Mouse (Mus musculus) MEL (cell line): ENCODE results near the gene Agtr1a. TPM values are rescaled to one million over a fixed set of nuclear protein-coding genes. Genes with fewer than 3 reads are reported as not detected.

Experiments
- DNase-seq: peaks from one replicate; pipeline ENCODE4 v3.0.0; 2011; ENCODE audit warnings: low read depth, low spot score
- H3K27ac ChIP-seq: 2 replicates; pipeline ENCODE4 v1.5.1; 2012; ENCODE audit warnings: low read depth, mild to moderate bottlenecking, control low read depth, low read length, moderate library complexity; ENCODE audit not compliant: control insufficient read depth
- H3K27me3 ChIP-seq, 2 experiments: fragments of 150-350 bp in 1 of 2; sonication (generic) in 1 of 2; 2 replicates each; pipeline ENCODE4 v1.6.1; 2012; ENCODE audit warnings: low read length in 2 of 2, mild to moderate bottlenecking in 2 of 2, improper control_type of control experiment in 1 of 2, moderate library complexity in 1 of 2; ENCODE audit not compliant: insufficient read depth in 2 of 2, control insufficient read depth in 1 of 2
- H3K36me3 ChIP-seq, 2 experiments: 2 replicates each; pipeline ENCODE4 v1.6.1; 2012 to 2014; ENCODE audit warnings: low read length in 2 of 2, improper control_type of control experiment in 1 of 2, inconsistent platforms in 1 of 2, mild to moderate bottlenecking in 1 of 2; ENCODE audit not compliant: insufficient read depth in 2 of 2, control insufficient read depth in 1 of 2
- H3K4me1 ChIP-seq, 2 experiments: fragments of 150-350 bp in 1 of 2; sonication (generic) in 1 of 2; 2 replicates each; pipeline ENCODE4 v1.6.1; 2012; ENCODE audit warnings: low read length in 2 of 2, improper control_type of control experiment in 1 of 2, mild to moderate bottlenecking in 1 of 2; ENCODE audit not compliant: insufficient read depth in 2 of 2, control insufficient read depth in 1 of 2
- H3K4me3 ChIP-seq, 2 experiments: fragments of 150-350 bp in 1 of 2; sonication (generic) in 1 of 2; 2 replicates each; pipeline ENCODE4 v1.5.1; 2012; ENCODE audit warnings: low read depth in 2 of 2, low read length in 2 of 2, mild to moderate bottlenecking in 2 of 2, moderate library complexity in 2 of 2, control low read depth in 1 of 2, improper control_type of control experiment in 1 of 2; ENCODE audit not compliant: control insufficient read depth in 1 of 2, insufficient read depth in 1 of 2
- H3K79me2 ChIP-seq: 2 replicates; pipeline ENCODE4 v1.6.1; 2012; ENCODE audit warnings: mild to moderate bottlenecking, low read length, moderate library complexity; ENCODE audit not compliant: control insufficient read depth, poor library complexity, insufficient read depth
- H3K9ac ChIP-seq: 2 replicates; pipeline ENCODE4 v1.6.1; 2012; ENCODE audit warnings: low read depth, mild to moderate bottlenecking, control low read depth, low read length, moderate library complexity; ENCODE audit not compliant: control insufficient read depth, poor library complexity, severe bottlenecking
- H3K9me3 ChIP-seq: fragments of 150-350 bp; sonication (generic); replicated peaks from 2 replicates; pipeline ENCODE4 v1.6.1; 2012; ENCODE audit warnings: mild to moderate bottlenecking, low read length, improper control_type of control experiment, moderate library complexity; ENCODE audit not compliant: insufficient read depth
- BHLHE40 ChIP-seq: IDR thresholded peaks from 2 replicates; pipeline ENCODE4 v1.6.1; 2012; ENCODE audit warnings: low read depth, mild to moderate bottlenecking, inconsistent platforms, low read length, improper control_type of control experiment, borderline replicate concordance
- CHD2 ChIP-seq: IDR thresholded peaks from 2 replicates; pipeline ENCODE4 v1.6.1; 2011; ENCODE audit warnings: low read length, improper control_type of control experiment
- CTCF ChIP-seq, 3 experiments: IDR thresholded peaks in 2 of 3; conservative IDR thresholded peaks in 1 of 3; 2 replicates each; pipeline ENCODE4 v1.5.1; 2011 to 2012; ENCODE audit warnings: low read length in 3 of 3, low read depth in 2 of 3, mild to moderate bottlenecking in 2 of 3, improper control_type of control experiment in 1 of 3, inconsistent platforms in 1 of 3, mixed read lengths in 1 of 3, moderate library complexity in 1 of 3; ENCODE audit not compliant: control insufficient read depth in 1 of 3, insufficient read depth in 1 of 3, poor library complexity in 1 of 3, severe bottlenecking in 1 of 3
- ELF1 ChIP-seq: IDR thresholded peaks from 2 replicates; pipeline ENCODE4 v1.6.1; 2014; ENCODE audit warnings: low read depth, mild to moderate bottlenecking, inconsistent platforms, low read length, improper control_type of control experiment, moderate library complexity
- GABPA ChIP-seq: IDR thresholded peaks from 2 replicates; pipeline ENCODE4 v1.6.1; 2012; ENCODE audit warnings: low read depth, mild to moderate bottlenecking, inconsistent platforms, low read length, improper control_type of control experiment, moderate library complexity
- JUND ChIP-seq: IDR thresholded peaks from 2 replicates; pipeline ENCODE4 v1.6.1; 2011; ENCODE audit warnings: low read depth, mild to moderate bottlenecking, improper control_type of control experiment, low read length
- MAZ ChIP-seq: IDR thresholded peaks from 2 replicates; pipeline ENCODE4 v1.6.1; 2012; ENCODE audit warnings: low read depth, mild to moderate bottlenecking, inconsistent platforms, low read length, improper control_type of control experiment
- MEF2A ChIP-seq: IDR thresholded peaks from 2 replicates; pipeline ENCODE4 v1.6.1; 2014; ENCODE audit warnings: low read depth, mild to moderate bottlenecking, inconsistent platforms, low read length, improper control_type of control experiment; ENCODE audit not compliant: poor library complexity, insufficient replicate concordance, severe bottlenecking; ENCODE audit errors: extremely low read depth
- MXI1 ChIP-seq: IDR thresholded peaks from 2 replicates; pipeline ENCODE4 v1.6.1; 2011; ENCODE audit warnings: mild to moderate bottlenecking, low read depth, low read length, improper control_type of control experiment
- MYB ChIP-seq: IDR thresholded peaks from 2 replicates; pipeline ENCODE4 v1.6.1; 2011; ENCODE audit warnings: mild to moderate bottlenecking, low read depth, low read length, improper control_type of control experiment
- NELFE ChIP-seq: IDR thresholded peaks from 2 replicates; pipeline ENCODE4 v1.6.1; 2011; ENCODE audit warnings: low read depth, low read length, improper control_type of control experiment
- NRF1 ChIP-seq: IDR thresholded peaks from 2 replicates; pipeline ENCODE4 v1.6.1; 2014; ENCODE audit warnings: low read depth, mild to moderate bottlenecking, inconsistent platforms, low read length, improper control_type of control experiment, moderate library complexity; ENCODE audit not compliant: poor library complexity, insufficient read depth, severe bottlenecking
- RAD21 ChIP-seq: IDR thresholded peaks from 2 replicates; pipeline ENCODE4 v1.6.1; 2011; ENCODE audit warnings: mild to moderate bottlenecking, low read depth, low read length, improper control_type of control experiment
- RCOR1 ChIP-seq: IDR thresholded peaks from 2 replicates; pipeline ENCODE4 v1.6.1; 2012; ENCODE audit warnings: low read depth, mild to moderate bottlenecking, inconsistent platforms, low read length, improper control_type of control experiment
- SIN3A ChIP-seq: IDR thresholded peaks from 2 replicates; pipeline ENCODE4 v1.6.1; 2012; ENCODE audit warnings: low read length, improper control_type of control experiment, inconsistent platforms
- UBTF ChIP-seq: IDR thresholded peaks from 2 replicates; pipeline ENCODE4 v1.6.1; 2012; ENCODE audit warnings: low read depth, mild to moderate bottlenecking, inconsistent platforms, low read length, improper control_type of control experiment, moderate library complexity, borderline replicate concordance; ENCODE audit not compliant: insufficient read depth
- USF2 ChIP-seq, 2 experiments: IDR thresholded peaks; 2 replicates each; pipeline ENCODE4 v1.6.1; 2011 to 2012; ENCODE audit warnings: improper control_type of control experiment in 2 of 2, low read length in 2 of 2, borderline replicate concordance in 1 of 2, inconsistent platforms in 1 of 2, low read depth in 1 of 2, mild to moderate bottlenecking in 1 of 2; ENCODE audit not compliant: insufficient read depth in 1 of 2
- ZC3H11A ChIP-seq: IDR thresholded peaks from 2 replicates; pipeline ENCODE4 v1.6.1; 2012; ENCODE audit warnings: low read depth, mild to moderate bottlenecking, inconsistent platforms, low read length, improper control_type of control experiment
- ZMIZ1 ChIP-seq: IDR thresholded peaks from 2 replicates; pipeline ENCODE4 v1.6.1; 2012; ENCODE audit warnings: low read depth, mild to moderate bottlenecking, inconsistent platforms, low read length, improper control_type of control experiment, moderate library complexity
- polyA plus RNA-seq, 2 experiments: library from polyadenylated mRNA; stranded (reverse) in 1 of 2; unstranded in 1 of 2; fragments of >175 nt in 1 of 2; fragments of >200 nt in 1 of 2; gene quantifications; 2 replicates each; pipeline versions ENCODE4 v1.2.1 to v1.2.4; 2012; ENCODE audit warnings: low replicate concordance in 2 of 2, low read depth in 1 of 2; ENCODE audit not compliant: insufficient read length in 2 of 2, insufficient read depth in 1 of 2, missing spikeins in 1 of 2
- total RNA-seq: library from RNA; depleted of rRNA; stranded (reverse); fragments of 300-350 nt; gene quantifications from 2 replicates; pipeline ENCODE4 v1.2.3, GENCODE M21; 2012

Gene Agtr1a
- total and polyA plus RNA-seq, 3 experiments, result 2.7 to 3.0 TPM; not detected in 1

GRCm38 (mm10) chr13:30385183-30385582, 48.9 kb downstream of the Agtr1a start:
- no peak for TF ChIP-seq NELFE
- TF ChIP-seq ZC3H11A, result no peak
- TF ChIP-seq, all 39 proteins: peak for 0
- Histone ChIP-seq H3K4me3 (no peak overlapping the region), H3K79me2 (no peaks in the 10 kb centered on the region), H3K4me1 (no peaks in the 10 kb centered on the region), H3K9me3 (no peaks in the 10 kb centered on the region), H3K27ac (no peak overlapping the region), H3K9ac (no peak overlapping the region), H3K36me3 (no peaks in the 10 kb centered on the region), H3K27me3 (no peaks in the 10 kb centered on the region)
- DNase-seq, result no peak

DNA sequence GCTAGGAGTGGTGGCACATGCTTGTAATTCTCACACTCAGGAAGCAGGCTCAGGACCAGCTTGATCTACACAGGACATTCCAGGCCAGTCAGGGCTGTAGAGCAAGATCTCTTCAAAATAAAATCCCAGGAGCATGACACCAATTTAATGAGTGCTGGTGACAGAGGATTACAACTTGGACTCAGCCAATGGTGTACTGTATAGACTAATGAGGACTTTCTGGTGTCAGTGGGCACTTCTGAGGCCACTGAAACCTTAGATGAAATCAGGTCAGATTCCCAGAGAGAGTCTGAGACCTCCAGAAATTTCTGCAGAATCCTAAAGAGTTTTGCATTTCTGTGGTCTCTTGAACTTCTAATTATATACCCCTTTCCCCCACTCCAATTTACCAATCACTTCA, 57.9 kb downstream of the Agtr1a start:
- H3K9ac ChIP-seq, result no peak overlapping the region

DNA sequence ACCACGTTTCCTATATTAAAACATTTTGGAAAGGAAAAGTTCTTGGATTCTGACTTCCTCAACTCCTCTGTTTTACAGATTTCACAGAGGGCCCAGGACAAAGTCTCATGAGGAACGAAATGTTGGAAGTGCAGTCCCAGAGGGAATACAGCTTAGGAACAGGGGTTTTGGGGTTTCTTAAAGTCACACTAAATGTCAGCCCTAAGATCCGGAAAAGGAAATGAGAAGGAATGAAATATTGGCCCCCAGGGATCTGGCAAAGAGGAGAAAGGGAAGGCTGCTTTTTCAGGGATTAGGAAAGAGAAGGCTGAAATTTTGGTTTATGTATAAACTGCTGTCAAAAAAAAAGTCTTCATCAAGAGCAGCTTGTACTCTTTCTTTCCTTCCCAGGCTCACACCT, 60.2 kb downstream of the Agtr1a start:
- H3K27ac ChIP-seq, result no peak overlapping the region
- TF ChIP-seq GABPA, result no peak
- H3K79me2 ChIP-seq, result no peaks in the 10 kb centered on the region
- no peaks in the 10 kb centered on the region for H3K36me3 ChIP-seq
- H3K4me1 ChIP-seq, result no peaks in the 10 kb centered on the region
- no peak overlapping the region for H3K9ac ChIP-seq
- H3K9me3 ChIP-seq, result no peaks in the 10 kb centered on the region
- DNase-seq, result no peak
- no peak overlapping the region for H3K4me3 ChIP-seq
- no peaks in the 10 kb centered on the region for H3K27me3 ChIP-seq

More for the DNA sequence above, 57.9 kb downstream of the Agtr1a start:
- no peak overlapping the region for H3K4me3 ChIP-seq
- DNase-seq, result no peak
- no peaks in the 10 kb centered on the region for H3K79me2 ChIP-seq
- H3K4me1 ChIP-seq, result no peaks in the 10 kb centered on the region
- no peak overlapping the region for H3K27ac ChIP-seq
- H3K9me3 ChIP-seq, result no peaks in the 10 kb centered on the region
- TF ChIP-seq RAD21 (no peak), USF2 (IDR thresholded peaks at IDR 0.05; ENCODE audit: borderline replicate concordance in 1 of 2, insufficient read depth in 1 of 2, low read depth in 1 of 2, low read length in 2 of 2) (no peak), NELFE (no peak), NRF1 (no peak), SIN3A (no peak), MXI1 (no peak), JUND (no peak), CHD2 (no peak), ZMIZ1 (no peak), ELF1 (no peak), MEF2A (no peak), RCOR1 (no peak), UBTF (no peak), GABPA (no peak), MYB (no peak), MAZ (no peak), BHLHE40 (no peak), CTCF (IDR thresholded peaks at IDR 0.05 in 2 of 3, conservative IDR thresholded peaks at IDR 0.05 in 1 of 3; ENCODE audit: control insufficient read depth in 1 of 3, insufficient read depth in 1 of 3, low read depth in 2 of 3, low read length in 3 of 3, poor library complexity in 1 of 3, severe bottlenecking in 1 of 3) (no peak)
- no peaks in the 10 kb centered on the region for H3K27me3 ChIP-seq
- no peaks in the 10 kb centered on the region for H3K36me3 ChIP-seq
